Mouse (Mus musculus) cerebellum, postnatal 25 days (tissue): ENCODE measurements around the gene Snrpd2.
A peak's percentile ranks its signal among the peaks of the same experiment; 100 is the strongest.
"Not testable (repeated sequence)": the region's sequence is repeated elsewhere in the genome, so short reads cannot be mapped to it uniquely, and the experiment has no call there.

Experiments used
- DNase-seq, 2 experiments: peaks; one replicate each; pipeline ENCODE4 v3.0.0; 2021; ENCODE audit warnings: mixed read lengths in 2 of 2

Snrpd2 gene

DNA sequence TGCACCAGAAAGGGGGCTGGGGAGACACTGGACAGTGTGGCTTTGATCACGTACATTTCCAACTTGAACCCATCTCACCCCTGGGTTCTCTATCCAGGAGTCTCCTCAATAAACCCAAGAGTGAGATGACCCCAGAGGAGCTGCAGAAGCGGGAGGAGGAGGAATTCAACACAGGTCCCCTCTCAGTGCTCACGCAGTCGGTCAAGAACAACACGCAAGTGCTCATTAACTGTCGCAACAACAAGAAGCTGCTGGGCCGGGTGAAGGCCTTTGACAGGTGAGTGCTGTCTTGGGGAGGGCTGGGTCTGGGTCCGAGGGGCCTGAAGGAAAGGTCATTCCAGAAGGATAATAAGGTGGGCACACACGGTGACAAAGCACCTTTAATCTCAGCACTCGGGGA lies 1.6 kb downstream of the Snrpd2 start:
- not testable (repeated sequence) for DNase-seq

DNA sequence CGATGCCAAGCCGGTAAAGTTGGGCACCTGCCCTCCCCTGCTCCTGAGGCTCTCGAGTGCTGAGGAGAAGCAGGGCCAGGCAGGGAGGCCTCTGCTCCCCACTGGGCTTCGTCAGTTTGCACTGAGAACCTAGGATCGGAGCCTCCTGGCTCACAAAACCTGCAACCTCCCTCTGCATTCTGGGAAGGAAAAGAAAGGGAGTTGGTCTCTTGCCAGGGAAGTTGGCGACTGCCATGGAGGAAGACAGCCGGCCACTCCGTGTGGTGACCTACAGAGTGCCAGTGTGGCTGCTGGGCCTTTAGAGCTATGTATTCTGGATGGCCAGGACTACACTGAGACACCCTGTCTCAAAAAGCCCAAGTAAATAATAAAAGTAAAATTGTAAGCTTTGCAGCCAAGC lies 5.3 kb downstream of the Snrpd2 start:
- DNase-seq = peak; percentile 33 to 58

DNA sequence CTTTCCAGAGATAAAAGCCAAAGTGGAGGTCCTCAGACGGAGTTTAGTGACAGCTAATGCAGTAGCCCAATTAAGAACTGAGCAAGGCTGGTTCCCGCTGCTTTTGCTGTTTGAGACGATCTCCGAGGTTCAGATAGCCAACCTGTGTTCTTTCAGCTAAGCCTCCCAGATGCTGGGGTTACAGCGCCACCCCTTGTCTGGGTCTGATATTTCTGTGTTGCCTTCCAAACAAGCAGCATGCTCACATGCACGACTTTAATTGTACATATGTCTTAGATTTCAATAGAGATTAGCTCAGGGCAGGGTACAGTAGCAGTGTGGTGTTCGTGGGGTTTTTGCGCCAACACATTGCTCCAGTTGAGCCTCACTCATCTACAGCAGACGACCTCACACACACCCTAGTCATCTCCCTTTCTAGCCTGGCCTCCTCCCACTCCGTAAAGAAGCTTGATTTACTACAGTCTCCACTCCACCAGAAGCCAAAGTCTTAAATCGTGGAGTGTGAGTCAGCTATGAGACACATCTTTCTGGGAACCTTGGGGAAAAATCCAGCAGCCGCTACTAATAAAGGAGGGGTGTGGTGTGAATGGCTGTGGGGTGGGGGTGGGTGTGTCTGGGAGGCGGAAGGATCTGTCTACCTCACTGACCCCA lies 6.4 kb downstream of the Snrpd2 start:
- peak in 1 of 2 experiments; percentile 43 for DNase-seq

DNA sequence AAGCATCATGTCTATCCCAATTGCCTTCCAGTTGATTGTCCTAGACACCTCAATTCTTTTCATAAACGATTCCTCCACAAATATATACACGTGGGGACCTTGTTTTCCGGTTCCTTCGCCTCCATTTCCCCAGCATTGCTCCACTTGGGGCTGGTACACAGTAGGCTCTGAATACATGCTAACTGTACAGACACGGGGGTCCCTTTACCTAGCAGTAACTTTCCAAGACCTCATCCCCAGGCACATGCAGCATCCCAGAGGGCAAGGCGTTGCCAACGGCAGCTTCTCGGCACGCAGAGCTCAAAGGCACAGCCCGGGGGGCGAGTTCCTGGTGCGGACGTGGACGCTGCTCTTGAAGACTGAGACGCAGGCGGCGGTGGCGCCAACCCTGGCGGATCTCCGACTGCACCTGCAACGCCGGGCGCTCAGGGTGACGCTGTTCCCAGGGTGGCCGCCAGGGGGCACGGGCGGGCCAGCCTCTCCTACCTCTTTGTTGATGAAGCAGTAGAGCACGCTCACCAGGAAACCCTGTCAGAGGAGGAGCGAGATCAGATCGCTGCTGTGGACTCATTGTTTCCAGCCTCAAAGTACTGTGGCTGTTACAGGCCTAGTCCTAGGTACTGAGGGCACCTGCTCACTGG lies 7.8 kb downstream of the Snrpd2 start:
- DNase-seq = peak; percentile 98 to 99

DNA sequence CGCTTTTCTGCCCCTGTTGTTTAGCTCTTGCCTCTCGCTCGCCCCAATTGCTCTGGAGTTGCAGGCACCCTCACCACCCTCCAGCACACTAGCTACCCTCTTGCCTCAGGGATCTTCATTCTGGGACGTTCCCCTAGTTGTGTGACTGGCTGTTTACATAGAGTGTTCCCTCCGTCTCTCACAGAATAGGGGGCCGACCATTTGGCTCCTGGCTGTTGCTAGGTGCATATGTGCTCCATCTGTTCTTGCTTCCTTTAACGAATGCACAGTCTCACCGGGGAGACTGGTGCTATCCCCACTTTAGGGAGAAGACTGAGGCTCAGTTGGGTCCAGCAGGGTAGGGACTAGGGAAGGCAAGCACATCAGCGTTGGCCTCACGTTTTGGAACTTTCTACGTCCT lies 9.1 kb downstream of the Snrpd2 start:
- DNase-seq = no peak

DNA sequence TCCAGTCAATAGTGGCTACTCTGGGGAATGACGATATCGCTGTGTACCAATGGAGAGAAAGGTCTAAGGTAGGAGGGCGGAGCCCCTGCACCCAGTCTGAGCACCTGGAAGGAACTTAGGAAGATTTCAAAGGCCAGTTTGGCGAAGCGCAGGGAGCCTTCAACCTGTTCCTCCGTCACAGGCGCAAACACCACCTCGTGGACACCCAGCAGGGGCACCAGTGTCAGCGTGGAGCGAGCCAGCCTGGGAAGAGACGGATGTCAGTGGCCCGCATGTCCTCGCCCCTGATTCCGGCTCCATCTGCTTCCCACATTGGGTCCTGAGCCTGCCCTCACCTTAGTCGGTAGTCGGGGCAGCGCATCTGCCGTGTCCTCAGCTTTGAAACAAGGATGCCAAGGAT lies 9.9 kb downstream of the Snrpd2 start:
- peak in 1 of 2 experiments; percentile 39 for DNase-seq

DNA sequence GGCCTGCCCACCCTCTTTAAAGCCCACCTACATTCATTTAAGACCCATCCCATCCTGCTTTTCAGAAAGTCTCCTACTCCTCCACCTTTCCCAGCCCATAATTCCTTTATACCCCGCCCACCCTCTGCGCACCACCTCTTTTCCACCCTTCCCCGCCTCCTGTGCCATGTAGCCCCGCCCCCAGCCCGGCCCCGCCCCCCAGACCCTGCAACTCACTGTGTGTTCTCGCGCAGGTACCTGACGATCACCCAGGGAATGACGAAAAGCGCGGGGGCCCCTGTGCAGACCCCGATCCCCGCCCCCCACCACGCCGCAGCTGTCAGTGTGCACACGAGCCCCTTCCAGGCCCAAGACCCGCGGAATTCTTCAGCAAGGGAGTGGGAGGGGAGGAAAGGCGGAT lies 10.6 kb downstream of the Snrpd2 start:
- peak in 1 of 2 experiments; percentile 48 for DNase-seq

DNA sequence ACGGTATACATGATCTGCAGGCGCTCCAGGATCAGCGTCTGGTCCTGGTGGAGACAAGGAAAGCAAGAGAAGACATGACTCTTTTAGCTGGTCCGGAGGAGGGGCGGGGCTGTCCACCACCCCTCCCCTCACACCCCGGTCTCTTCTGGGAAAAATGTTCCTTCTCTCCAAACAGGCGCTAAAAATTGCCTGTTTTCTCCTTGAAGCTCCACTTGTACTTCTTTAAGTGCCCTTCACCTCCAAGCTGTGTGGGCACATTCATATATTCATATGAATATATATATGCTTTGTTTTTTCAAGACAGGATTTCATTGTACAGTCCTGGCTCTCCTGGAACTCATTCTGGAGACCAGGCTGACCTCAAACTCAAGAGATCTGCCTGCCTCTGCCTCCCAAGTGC lies 13.4 kb downstream of the Snrpd2 start:
- no peak for DNase-seq

DNA sequence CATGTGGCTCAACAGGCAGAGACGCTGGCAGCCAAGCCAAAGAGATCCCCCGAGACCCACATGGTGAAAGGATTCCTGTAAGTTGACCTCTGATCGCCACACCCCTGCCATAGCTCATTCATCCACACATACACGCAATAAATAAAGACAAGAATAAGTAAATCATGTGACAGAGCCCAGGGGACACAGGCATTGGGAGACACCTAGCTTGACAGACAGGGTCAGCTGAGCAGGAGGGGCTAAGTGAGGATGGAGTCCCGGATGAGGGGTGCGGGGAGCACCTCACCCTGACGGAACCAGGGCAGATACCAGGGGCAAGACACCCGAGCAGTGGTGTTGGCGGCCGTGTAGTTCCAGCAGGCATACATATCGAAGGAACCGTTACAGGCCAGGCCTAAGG lies 14.2 kb downstream of the Snrpd2 start:
- DNase-seq = no peak

DNA sequence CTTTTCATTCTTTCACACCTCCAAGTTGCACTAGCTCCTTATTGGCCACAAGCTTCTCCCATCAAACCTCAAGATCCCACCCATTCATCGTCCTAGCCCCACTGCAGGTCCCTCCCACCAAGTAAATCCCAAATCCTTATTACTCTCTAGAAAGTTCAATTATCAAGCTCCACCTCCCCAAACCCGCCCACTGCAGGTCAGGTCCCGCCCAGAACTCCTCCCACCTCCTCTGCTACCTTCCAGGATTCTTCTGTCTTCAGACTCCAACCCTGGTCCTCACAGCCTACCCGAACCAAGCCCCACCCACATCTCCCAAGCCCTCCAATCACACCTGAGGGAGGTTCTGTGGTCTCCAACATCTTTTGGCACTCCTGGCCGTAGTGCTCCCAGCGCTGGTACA lies 14.7 kb downstream of the Snrpd2 start:
- DNase-seq = no peak

DNA sequence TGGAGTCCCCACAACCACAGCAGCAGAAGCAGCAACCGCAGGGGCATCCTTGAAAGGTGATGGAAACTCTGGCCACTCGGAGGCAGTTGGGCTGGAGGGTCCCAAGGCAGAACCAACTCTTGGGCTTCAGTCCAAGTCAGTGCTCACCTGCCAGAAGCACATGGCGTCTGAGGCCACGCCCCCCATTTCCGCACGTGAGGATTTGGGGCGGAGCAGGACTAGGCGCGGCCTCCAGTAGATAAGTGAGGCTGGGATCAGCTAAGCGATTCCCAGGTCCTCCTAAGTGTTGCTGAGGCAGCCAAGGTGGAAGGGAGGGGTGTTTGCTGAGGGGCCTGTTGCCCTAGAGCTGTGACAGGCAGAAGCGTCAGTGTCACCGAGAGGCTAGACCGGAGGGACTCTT lies 15.5 kb downstream of the Snrpd2 start:
- no peak for DNase-seq

DNA sequence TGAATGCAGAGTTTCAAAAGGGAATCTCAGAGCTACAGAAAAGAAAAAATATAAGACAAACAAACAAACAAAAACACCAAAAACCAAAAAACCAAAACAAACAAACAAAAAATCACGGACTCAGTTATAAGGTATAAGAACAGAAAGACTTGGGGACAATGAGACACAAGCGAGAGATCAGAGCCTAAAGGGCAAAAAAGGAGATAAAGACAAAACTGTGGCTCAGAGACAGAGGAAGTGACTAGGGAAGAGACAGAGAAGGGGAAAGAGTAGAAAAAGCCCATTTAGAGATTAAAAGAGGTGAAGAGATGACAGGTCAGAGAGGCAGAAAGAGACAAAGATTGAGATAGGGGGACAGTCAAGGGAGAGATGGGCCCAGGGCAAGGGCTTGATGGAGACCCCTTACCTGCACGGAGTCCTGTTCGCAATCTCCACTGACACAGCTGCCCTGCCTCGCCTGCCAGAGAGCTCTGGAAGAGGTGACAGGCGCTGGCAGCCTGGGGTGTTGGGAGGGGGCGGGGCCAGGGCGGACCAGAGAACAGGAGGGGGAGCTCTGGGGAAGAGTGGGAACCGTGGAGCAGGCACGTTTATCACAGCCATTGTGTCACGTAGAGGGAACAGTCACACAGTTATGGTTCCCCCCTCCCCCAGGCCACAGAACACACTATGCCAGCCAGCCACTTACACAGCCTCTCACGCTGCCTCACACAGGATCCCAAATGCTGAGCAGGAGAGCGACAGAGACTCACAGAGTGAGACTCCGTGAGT lies 16.3 kb downstream of the Snrpd2 start, which contains the start of gene Gipr:
Gipr (minus strand) TSS at position 472 of the 768 bp plus-strand sequence.
- no peak for DNase-seq

DNA sequence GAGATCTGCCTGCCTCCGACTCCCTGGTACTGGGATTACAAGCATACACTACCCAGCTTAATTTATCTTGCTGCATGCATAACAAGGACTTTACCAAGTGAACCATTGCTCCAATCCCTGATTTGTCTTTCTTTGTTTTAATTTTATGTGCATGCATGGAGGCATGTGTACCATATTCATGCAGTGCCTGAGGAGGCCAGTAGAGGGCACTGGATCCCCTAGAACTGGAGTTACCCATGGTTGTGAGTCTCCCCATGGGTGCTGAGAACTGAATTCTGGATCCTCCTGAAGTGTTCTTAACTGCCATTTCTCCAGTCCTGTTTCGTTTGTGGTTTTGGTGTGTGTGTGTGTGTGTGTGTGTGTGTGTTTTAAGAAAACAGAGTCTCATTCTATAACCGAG lies 17.5 kb downstream of the Snrpd2 start:
- no peak for DNase-seq

DNA sequence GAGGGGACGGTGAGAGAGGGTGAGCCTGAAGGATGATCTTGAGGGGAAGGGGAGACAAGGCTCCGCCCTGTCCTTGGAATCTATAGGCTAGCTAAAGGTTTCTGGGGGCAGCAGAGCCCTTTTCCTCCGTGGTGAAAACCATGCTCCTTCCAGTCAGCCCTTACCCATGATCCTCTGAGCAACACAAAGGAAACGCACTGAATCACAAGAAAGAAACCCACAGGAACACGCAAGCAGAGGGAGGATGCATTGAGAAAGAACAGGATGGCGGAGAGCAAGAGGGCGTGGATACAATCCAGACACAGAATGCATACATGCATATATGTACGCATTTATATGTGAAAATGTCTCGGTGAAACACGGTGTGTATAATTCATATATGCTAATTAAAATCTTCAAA lies 20.0 kb downstream of the Snrpd2 start:
- DNase-seq = no peak

DNA sequence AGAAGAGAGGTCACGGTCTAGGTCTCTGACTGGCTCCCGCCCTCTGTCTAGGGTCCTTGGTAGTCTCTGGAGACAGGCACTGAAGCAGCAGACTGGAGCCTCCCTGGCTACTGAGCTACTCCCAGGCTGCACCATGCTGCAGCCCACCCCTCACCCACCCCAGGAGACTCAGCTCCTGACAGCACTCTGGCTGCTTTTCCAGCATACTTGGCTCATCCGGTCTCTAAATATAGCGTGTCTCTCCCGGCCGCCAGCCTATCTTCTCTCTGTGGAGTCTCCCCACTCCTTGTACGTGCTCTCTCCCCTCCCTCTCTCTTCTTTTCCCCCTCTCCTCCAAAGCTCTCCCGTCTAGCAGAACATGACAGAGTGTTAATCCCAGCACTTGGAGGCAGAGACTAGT lies 20.6 kb downstream of the Snrpd2 start:
- DNase-seq = no peak

DNA sequence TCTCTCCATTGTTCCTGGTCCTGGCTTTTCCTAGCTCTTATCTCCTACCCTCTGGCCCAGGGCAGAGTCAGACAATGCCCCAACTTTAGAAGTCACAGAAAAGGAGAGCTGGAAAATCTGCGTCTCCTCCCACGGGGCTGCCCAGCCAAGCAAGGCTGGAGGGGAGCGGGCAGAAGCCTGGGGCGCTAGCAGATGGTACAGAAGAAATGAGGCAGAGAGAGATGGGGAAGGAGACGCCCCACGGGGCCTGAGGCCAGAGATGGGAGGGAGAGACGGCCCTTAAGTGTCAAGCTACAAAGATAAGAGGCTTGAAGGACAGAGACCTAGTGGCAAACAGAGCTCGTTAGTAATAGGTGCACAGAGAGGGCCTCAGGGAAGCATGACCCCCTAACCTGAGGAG lies 22.3 kb downstream of the Snrpd2 start:
- DNase-seq = peak; percentile 61 to 63

DNA sequence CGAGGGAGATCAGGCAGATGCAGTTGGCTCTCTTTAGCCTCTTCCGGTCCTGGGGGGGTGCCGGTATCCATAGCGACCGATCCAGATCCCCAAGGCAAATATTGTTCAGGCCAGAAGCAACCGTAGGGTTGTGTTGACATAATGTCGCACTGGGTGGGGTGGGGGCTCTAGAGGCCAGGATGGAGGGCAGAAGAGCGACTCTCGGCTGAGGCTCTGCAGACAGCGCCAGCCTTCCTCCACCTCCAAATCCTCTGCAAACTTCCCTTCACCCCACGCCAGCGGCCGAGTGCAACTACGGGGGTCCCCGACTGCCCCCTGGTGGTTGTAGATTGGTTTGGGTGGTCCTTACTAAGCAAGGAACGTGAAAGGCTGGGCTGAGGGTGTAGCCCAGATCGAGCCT lies 23.4 kb downstream of the Snrpd2 start:
- peak; percentile 67 to 83 for DNase-seq

DNA sequence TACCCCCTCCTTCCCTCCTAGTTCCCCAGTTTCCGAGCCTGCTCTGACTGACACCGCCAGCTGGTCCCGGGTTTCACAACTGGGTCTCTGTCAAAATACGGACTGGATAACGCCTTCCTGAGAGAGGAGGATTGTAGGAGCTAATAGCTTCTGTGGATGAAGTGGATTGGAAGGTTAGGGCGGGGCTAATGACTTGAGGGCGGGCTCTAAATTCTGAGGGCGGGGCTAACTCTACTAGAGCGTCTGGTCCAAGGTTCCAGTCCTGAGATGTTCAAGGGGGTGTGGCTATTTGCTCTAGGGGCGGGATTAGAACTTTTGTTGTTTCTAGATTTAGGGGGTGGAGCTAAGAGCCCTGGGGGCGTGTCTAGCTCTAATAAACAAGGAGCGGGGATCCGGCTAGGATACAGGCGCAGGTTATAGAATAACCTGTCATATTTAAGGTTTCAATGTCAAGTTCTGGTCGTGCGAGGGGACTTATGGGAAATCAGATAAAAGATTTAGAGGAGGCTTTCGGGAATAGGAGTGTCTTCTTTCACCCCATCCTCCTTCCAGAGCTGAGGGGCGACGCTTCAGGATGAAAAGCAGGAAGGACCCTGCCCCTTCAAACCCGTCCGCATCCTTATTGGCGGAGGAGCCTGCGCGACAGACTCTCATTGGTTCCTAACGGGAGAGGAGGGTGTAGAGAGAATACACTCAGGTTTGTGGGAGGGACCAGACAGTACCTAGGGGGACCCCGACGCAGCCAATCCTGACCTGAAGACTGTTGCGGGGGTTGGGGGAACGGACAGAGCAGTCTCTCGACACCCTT lies 26.4 kb downstream of the Snrpd2 start, which contains the start of gene Eml2:
Eml2 (plus strand) TSS at position 714 of the 808 bp plus-strand sequence.
- peak; percentile 68 to 82 for DNase-seq

DNA sequence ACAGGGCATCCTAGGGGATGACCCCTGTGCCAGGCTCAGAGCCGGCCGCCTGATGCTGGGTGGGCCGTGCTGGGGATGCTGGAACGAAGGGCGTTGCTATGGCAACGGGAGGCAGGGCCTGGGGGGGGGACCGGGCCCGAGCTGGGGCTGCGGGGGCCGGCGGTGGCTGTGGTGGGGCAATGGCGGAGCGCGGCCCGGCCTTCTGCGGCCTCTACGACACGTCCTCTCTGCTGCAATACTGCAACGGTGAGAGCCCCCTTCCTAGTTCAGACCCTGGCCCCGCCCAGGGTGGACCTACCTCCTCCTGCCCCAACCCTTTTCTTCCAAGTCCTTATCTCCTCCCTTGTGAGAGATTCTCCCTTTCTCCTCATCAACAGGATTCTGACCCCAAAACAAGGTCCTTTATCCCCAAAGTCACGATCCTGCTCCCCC lies 27.0 kb downstream of the Snrpd2 start:
- DNase-seq = peak in 1 of 2 experiments; percentile 86

DNA sequence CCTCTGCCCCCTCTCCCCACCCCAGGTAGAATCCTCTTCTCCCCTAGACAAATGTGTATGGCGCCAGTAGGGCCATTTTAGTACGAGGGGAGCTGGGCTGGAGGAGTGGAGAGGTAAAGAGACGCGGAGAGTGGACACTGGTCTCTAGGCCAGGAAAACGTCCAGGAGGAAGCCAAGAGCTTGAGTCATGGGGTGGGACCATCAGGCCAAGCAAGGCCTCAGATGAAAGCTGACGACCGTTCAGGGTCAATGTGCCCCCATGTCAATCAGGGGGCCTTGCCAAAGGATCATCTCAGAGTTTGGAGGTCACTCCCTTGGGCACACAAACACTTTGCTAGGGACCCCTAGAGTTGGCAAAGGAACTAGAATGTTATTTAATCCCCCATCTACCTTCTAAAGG lies 27.7 kb downstream of the Snrpd2 start:
- DNase-seq = peak; percentile 33 to 39

DNA sequence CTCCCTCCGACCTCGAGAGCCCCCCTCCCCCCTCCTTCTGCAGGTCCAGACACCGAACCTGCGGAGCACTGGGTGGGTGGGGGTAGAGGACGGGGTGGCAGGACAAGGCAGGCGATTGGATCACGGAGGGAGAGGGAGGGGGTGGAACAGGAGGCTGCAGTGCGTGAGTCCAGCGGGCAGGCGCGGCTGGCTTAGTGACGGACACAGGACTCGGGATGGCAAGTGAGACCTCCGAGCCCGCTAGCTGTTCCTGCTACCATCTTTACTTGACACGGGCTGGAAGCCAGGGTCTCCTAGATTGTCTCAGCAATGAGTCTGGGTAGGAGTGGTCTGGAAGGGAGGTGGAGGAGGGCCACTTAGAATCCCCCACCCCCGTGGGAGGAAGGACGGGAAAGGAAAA lies 28.5 kb downstream of the Snrpd2 start:
- DNase-seq = peak; percentile 45 to 61

DNA sequence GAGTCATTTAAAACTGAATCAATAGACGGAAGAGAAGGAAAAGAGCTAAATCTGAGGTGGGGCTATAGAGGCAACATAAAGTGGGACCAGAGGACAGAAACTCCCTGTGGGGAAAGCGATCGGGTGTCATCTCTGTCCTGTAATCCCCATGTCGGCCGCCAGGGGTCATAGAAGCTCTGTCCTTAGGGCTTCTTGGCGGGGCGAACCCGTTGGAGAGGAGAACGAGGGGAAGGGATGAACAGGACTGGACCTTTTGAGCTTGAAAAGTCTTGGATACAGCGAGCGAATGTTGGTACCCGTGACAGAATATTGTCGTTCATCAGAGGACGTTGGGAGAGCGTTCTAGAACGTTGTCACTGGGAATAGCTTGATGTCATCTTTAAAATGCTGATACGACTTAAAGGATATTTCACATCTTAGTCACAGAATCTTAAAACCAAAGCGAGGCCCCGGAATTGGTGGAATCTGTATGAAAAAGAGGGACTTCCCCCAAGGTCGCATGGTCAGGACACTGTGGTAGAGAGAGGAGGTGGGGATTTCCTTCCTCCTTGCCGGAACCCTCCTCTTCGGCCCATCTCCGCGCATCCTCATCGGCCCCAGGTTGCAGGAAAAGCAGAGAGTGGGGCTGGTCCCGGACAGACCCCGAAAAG lies 29.0 kb downstream of the Snrpd2 start:
- peak; percentile 86 to 92 for DNase-seq
